Mouse (Mus musculus) small intestine, adult 2 months (tissue): ENCODE results near the gene Gm20388.

Source experiments
- CTCF ChIP-seq: fragments of 200-500 bp; IDR thresholded peaks from 2 replicates; pipeline ENCODE4 v1.5.1; 2012; ENCODE audit warnings: low read depth, mild to moderate bottlenecking, control low read depth, inconsistent platforms, low read length, moderate library complexity, mixed read lengths; ENCODE audit not compliant: insufficient replicate concordance, insufficient read length; ENCODE audit errors: extremely low read depth
- POLR2A ChIP-seq: fragments of 200-500 bp; IDR thresholded peaks from 2 replicates; pipeline ENCODE4 v1.6.1; 2012; ENCODE audit warnings: low read depth, mild to moderate bottlenecking, control low read depth, inconsistent platforms, low read length, moderate library complexity

- TF ChIP-seq CTCF (no peak), POLR2A (no peak)
Observed at GRCm38 (mm10) chr8:119911258-119911962, 769 bp downstream of the Gm20388 start.
